Mouse (Mus musculus): Measurements from ENCODE around the gene Gm10358.
"Not testable (repeated sequence)": the region's sequence is repeated elsewhere in the genome, so short reads cannot be mapped to it uniquely, and the experiment has no call there.

Gm10358 gene

DNA sequence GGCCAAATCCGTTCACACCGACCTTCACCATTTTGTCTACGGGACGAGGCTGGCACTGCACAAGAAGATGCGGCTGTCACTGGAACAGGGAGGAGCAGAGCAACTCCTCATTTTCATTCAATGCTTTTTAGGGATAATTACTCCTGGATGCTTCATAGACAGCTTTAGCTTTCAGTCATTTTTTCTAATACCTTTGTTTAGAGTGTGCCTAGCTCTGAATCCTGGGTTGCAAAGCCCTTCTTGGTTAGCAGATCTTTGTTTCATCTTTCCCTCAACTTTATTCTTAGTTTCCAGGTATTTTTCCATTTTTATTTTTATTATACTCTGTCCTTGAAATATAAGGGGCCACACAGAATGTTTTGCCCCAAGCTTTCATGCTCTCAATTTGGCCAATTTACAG is at the start of gene Gm10358:
Gm10358 (minus strand) TSS at position 101 of the 400 bp plus-strand sequence.
- no peak for DNase-seq

DNA sequence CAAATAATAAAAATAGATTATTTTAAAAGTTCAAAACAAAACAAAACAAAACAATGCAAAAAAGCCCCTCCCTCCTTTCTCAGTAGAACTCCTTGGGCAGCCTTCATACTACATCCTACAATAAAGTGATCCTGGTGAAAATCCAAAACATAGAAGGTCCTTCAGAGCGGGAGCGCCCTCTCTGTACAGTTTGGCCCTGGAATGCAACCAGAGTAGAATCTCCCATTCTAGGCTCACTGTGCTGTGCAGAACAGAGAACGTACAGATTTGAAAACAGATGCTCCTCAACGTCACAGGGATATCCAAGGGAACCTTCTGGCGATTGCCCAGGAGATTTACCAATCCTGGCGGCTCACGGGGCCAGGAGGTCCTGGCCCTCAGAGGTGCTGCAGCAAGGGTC is 42.0 kb upstream of the Gm10358 start, which contains the start of gene Iqcm:
Iqcm (plus strand) TSS at position 301 of the 400 bp plus-strand sequence.
- no peak for DNase-seq

DNA sequence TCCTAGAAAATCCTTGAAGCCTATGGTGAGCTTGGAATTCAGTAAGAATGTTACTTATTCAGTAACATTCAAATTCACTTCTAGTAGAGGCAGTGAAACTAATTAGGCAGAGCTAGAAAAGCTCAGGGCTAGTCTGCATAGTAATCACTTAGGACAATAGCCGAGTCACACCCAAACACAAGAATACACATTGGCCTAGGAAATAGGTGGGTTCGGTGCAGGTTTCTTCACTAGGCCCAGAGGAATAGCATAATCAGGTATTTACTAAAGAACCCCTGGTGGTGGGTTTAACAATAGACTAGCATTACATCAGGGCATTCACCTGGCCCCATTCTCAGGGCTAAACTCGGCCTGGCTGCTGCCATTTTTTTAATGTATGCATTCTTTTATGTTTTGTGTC is 9.3 kb upstream of the Gm10358 start:
- DNase-seq = not testable (repeated sequence)

DNA sequence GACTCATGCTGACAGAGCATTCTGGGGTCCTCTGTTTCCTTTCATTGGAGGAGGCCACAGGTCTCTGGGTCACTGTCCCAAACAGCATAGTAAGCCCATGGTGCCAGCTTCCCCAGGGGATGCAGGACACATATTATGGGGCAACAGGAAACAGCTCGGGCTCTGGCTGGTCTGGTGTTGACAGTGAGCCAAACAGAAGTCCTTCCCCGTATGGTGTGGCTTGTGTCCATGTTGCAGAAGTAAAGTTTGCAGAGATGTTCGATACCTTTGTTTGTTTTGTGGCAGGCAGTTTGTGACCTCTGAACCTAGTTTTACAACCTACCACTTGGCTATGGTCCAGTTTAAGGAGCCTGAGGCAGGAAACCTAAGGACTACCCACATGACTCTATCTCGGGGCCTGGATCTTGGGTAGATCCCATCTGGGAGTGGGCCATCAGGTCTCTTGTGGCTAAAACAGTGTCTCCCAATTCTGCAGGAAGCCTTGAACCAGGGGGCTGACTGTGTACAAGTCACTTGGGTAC is 21.6 kb downstream of the Gm10358 start:
- DNase-seq = no peak

DNA sequence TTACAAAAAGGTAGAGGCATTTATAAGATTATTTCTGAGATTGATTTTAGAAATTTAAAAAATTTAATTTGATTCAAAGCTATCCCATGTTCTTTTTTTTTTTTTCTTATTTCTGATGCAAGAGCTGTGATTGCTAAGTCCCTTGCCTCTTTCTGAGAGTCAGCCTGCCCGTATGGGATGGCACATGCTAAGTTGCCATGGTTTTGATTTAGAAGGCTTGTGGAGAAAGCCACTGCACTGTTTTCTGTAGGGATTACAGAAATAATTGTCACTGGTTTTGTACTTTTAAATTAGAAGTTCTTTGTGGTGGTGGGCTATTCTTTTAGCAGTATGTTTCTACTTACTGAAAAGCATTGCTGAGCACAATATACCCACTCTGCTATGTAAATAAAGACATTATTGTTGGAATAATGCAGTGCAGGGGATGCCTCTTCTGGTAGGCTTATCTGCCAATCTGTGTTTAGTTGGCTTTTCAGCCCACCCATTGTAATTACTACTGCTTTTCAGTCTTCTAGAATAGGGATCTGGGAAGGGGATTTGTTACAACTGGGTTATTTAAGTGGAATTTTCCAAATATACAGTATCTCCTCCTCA is 30.8 kb downstream of the Gm10358 start:
- DNase-seq = no peak

DNA sequence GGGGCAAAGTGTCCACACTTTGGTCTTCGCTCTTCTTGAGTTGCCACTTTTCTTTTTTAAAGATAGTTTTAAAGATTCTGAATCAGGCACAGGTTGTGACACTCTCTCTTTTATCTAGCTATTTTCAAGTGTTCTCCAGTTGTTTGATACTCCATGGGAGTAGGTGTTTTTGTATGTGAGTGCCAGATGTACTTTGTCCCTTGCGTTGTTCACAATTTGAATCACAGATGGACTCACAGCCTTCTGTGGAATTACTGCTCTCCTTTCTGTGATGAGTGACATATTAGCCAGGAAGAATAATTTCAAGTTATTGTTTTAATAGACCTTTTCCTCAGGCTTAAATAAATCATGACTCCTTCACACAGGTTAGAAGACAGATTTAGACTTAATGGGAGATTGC is 34.4 kb downstream of the Gm10358 start:
- peak; percentile 16 for DNase-seq
